Mouse (Mus musculus) lung, adult 2 months (tissue): ENCODE measurements around the gene Sh2d6.

Source experiments
- CTCF ChIP-seq: fragments of 200-500 bp; IDR thresholded peaks from 2 replicates; pipeline ENCODE4 v1.5.1; 2011; ENCODE audit warnings: mild to moderate bottlenecking, low read length, control low read depth; ENCODE audit not compliant: insufficient read depth
- POLR2A ChIP-seq: fragments of 200-500 bp; IDR thresholded peaks from 2 replicates; pipeline ENCODE4 v1.6.1; 2011; ENCODE audit warnings: low read depth, mild to moderate bottlenecking, control low read depth, low read length, borderline replicate concordance; ENCODE audit errors: extremely low read depth

GRCm38 (mm10) chr6:72515644-72516043 lies 5.9 kb downstream of the Sh2d6 start:
- TF ChIP-seq POLR2A, result no peak
- TF ChIP-seq CTCF, result no peak
